Mouse (Mus musculus): ENCODE results near the gene Aldh3a2. TPM values are rescaled to one million over a fixed set of nuclear protein-coding genes. Genes with fewer than 3 reads are reported as not detected.
A peak's percentile ranks its signal among the peaks of the same experiment; 100 is the strongest.

Gene Aldh3a2
- polyA plus RNA-seq, 1 experiment from 2014 or later, result 46.2 TPM

DNA sequence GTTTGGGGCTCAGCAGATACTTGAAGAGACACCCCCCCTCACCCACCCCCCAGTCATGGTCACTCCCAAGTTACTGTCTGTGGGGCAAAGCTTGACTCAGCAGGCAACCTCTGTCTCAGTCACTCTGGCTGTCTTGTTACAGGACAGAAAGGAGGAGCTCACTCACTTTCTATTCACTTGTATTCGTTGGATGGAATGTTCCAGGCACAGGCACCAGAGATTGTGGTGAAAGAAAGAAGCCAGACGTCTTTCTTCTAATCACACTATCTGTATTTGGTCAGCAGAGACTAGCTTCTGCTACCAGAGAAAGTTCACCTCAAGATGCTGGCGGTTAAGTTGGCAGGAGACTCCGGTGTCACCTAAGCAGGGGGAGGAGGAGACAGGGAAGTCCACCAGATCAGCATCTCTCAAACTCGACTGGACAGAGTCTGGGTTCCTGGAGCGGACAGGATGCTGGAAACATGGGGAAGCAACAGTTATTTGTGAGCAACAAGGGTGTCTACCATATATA, 43.0 kb downstream of the Aldh3a2 start:
- no peak overlapping the region for H3K27ac ChIP-seq
- WGBS, result 70% methylated on average over 6 of the region's 6 CpGs
- no peak for DNase-seq (ENCODE audit: low spot score)
- H3K4me1 ChIP-seq (replicated peaks; ENCODE audit: insufficient read depth, low read length), result no peaks in the 10 kb centered on the region
- H3K4me2 ChIP-seq (ENCODE audit: low read length), result no peak overlapping the region
- H3K9me3 ChIP-seq (replicated peaks; ENCODE audit: low read length), result no peaks in the 10 kb centered on the region
- TF ChIP-seq CTCF (IDR thresholded peaks at IDR 0.05; ENCODE audit: low read depth), result no peak
- H3K27me3 ChIP-seq (ENCODE audit: insufficient read depth, low read length), result no peaks in the 10 kb centered on the region
- H3K36me3 ChIP-seq (ENCODE audit: insufficient read depth, low read length), result no peaks in the 10 kb centered on the region
- H3K4me3 ChIP-seq (replicated peaks; ENCODE audit: low read depth, low read length), result no peak overlapping the region
- ATAC-seq (replicated peaks; ENCODE audit: low FRiP score, low read depth), result no peak
- H3K9ac ChIP-seq (ENCODE audit: low read depth, low read length), result no peak overlapping the region

DNA sequence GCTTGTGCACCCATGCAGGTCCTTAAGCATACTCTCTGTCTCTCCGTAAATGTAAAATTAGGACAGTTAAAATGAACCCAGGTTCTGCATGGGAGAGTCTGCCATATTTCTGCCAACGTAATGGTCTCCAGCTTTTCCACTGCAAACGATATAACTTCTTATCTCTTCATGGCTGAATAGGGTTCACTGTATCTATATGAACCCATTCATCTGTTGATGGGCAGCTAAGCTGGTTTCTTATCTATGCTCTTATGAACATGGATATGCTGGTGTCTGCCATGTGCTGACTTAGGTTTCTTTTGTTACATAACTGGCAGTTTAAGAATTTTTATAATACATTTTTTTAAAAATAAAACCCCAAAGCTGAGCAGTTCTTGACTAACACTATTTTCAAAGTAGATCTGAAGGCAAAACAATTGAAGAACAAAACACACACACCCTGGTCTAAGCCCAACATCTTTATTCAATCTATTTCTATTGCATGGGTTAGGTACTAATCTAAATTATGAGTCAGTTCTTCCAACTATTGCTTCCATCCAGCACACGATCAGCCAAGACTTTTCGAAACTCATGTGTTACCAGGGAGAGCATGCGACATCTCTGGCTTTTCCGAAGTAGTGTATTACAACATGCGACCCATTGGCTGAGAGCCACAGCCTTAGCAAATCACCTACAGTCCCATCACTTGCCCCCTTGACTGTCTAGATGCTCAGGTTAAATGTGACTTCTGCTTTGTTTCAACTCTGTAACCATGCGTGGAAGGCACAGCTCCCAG, 44.1 kb downstream of the Aldh3a2 start:
- ATAC-seq (replicated peaks; ENCODE audit: low FRiP score, low read depth), result no peak
- 86% methylated on average over 9 of the region's 9 CpGs for WGBS
- no peak overlapping the region for H3K4me3 ChIP-seq (replicated peaks; ENCODE audit: low read depth, low read length)

DNA sequence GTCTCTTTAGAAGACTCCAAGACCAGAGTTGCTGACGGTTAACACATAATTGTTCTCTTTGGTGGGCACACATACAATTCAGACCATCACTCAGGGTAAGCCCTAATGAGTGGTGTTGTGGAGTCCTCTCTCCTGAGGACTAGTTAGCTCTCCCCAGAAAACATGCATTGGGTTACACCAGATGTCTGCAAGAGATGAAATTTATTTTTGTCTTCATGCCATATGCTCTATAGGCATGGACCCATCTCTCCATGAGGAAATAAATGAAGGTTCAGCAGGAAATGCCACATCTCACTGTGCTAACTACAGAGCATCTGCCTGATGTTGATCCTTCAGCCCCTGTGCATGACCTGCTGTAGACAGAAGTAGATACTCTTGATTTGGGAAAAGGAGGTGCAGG, 45.3 kb downstream of the Aldh3a2 start:
- H3K9me3 ChIP-seq (replicated peaks; ENCODE audit: low read length), result no peaks in the 10 kb centered on the region
- no peak overlapping the region for H3K9ac ChIP-seq (ENCODE audit: low read depth, low read length)
- DNase-seq (ENCODE audit: low spot score) (no peak), ATAC-seq (replicated peaks; ENCODE audit: low FRiP score, low read depth) (no peak)
- no peaks in the 10 kb centered on the region for H3K27me3 ChIP-seq (ENCODE audit: insufficient read depth, low read length)
- no peak overlapping the region for H3K4me2 ChIP-seq (ENCODE audit: low read length)
- no peak overlapping the region for H3K4me3 ChIP-seq (replicated peaks; ENCODE audit: low read depth, low read length)
- no peak for TF ChIP-seq CTCF (IDR thresholded peaks at IDR 0.05; ENCODE audit: low read depth)
- H3K4me1 ChIP-seq (replicated peaks; ENCODE audit: insufficient read depth, low read length), result no peaks in the 10 kb centered on the region
- H3K27ac ChIP-seq, result no peak overlapping the region
- 71% methylated on average over 1 of the region's 1 CpGs for WGBS
- H3K36me3 ChIP-seq (ENCODE audit: insufficient read depth, low read length), result no peaks in the 10 kb centered on the region

More for the DNA sequence above, 44.1 kb downstream of the Aldh3a2 start:
- Histone ChIP-seq H3K4me2 (ENCODE audit: low read length) (no peak overlapping the region), H3K9ac (ENCODE audit: low read depth, low read length) (no peak overlapping the region), H3K27me3 (ENCODE audit: insufficient read depth, low read length) (no peaks in the 10 kb centered on the region), H3K27ac (no peak overlapping the region), H3K9me3 (replicated peaks; ENCODE audit: low read length) (no peaks in the 10 kb centered on the region), H3K36me3 (ENCODE audit: insufficient read depth, low read length) (no peaks in the 10 kb centered on the region), H3K4me1 (replicated peaks; ENCODE audit: insufficient read depth, low read length) (no peaks in the 10 kb centered on the region)
- DNase-seq (ENCODE audit: low spot score), result no peak
- TF ChIP-seq CTCF (IDR thresholded peaks at IDR 0.05; ENCODE audit: low read depth), result no peak

DNA sequence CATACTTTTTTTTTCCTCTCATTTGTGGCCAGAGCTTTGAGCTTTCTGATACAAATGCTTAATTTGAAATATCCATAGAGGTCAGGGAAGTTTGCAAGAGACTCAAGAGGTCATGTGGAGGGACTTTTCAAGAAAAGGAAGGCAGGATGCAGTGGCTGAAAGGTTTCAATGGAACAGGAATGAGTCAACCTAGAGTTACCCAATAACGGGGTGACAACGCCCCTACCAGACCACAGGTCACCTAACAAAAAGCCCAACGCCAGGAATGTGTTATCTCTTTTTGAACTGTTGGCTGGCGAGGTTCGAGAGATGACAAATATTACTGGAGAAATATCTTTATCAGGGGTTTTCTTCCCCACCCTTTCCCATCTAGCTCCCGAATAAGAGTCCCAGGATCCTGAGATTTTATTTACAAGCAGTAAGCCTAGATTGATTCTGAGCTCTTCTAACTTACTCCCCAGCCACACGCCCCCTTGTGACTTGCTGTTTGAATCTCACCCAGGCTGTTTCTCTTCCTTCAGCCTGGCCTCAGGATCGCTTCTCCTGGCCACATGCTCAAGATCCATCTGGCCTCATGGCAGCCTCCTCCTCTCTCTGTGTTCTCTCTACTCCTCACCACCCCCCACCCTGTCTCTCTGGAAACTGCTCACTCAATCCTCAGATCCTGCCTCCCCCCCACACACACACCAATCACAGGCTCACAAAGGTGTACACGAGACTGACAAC, 46.9 kb downstream of the Aldh3a2 start:
- Histone ChIP-seq H3K9ac (ENCODE audit: low read depth, low read length) (no peak overlapping the region), H3K27me3 (ENCODE audit: insufficient read depth, low read length) (no peaks in the 10 kb centered on the region), H3K4me2 (ENCODE audit: low read length) (no peak overlapping the region), H3K36me3 (ENCODE audit: insufficient read depth, low read length) (no peaks in the 10 kb centered on the region), H3K4me1 (replicated peaks; ENCODE audit: insufficient read depth, low read length) (no peaks in the 10 kb centered on the region), H3K27ac (no peak overlapping the region), H3K4me3 (replicated peaks; ENCODE audit: low read depth, low read length) (no peak overlapping the region), H3K9me3 (replicated peaks; ENCODE audit: low read length) (no peaks in the 10 kb centered on the region)
- no peak for ATAC-seq (replicated peaks; ENCODE audit: low FRiP score, low read depth)
- peak; percentile 29 for DNase-seq (ENCODE audit: low spot score)
- TF ChIP-seq CTCF (IDR thresholded peaks at IDR 0.05; ENCODE audit: low read depth), result peak; percentile 44; the same call in 1 of the 2 replicates
- 66% methylated on average over 9 of the region's 9 CpGs for WGBS

DNA sequence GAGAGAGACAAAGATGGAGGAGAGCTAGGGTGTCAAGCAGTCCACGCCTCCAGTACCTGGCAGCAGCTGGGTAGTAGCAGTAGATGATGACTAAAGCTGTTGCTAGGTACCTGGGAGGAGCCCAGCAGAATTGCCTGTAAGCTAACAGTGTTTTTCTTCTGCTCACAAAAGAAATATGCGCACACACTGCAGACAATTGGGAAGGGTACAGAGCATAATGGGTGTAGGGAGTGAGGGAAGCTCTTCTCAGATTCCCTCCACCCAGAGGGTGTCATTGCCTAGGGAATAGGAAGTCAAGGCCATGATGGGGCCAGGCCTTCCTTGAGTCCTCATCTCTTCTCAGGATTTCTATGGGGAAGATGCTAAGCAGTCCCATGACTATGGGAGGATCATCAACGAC, 51.3 kb downstream of the Aldh3a2 start:
- no peaks in the 10 kb centered on the region for H3K36me3 ChIP-seq (ENCODE audit: insufficient read depth, low read length)
- no peaks in the 10 kb centered on the region for H3K9me3 ChIP-seq (replicated peaks; ENCODE audit: low read length)
- WGBS, result 67% methylated on average over 3 of the region's 3 CpGs
- no peak for TF ChIP-seq CTCF (IDR thresholded peaks at IDR 0.05; ENCODE audit: low read depth)
- no peaks in the 10 kb centered on the region for H3K27me3 ChIP-seq (ENCODE audit: insufficient read depth, low read length)
- no peak overlapping the region for H3K27ac ChIP-seq
- ATAC-seq (replicated peaks; ENCODE audit: low FRiP score, low read depth) (no peak), DNase-seq (ENCODE audit: low spot score) (no peak)
- H3K4me1 ChIP-seq (replicated peaks; ENCODE audit: insufficient read depth, low read length), result no peaks in the 10 kb centered on the region
- no peak overlapping the region for H3K4me3 ChIP-seq (replicated peaks; ENCODE audit: low read depth, low read length)
- H3K9ac ChIP-seq (ENCODE audit: low read depth, low read length), result no peak overlapping the region
- H3K4me2 ChIP-seq (ENCODE audit: low read length), result no peak overlapping the region

DNA sequence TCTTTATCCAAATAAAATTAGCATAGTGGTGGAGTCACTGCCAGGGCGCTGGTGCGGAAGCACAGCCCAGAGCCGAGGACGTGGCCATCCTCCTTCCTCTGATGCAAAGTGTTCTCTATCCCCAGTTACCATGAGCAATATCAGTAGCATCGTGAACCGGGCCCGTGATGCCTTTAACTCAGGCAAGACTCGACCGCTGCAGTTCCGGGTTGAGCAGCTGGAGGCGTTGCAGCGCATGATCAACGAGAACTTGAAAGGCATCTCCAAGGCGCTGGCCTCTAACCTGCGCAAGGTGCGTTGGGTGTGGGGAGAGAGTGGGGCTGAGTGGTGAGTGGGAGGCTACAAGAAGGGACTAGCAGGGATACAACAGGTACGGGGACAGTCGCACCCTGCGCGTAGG, 55.2 kb downstream of the Aldh3a2 start:
- H3K36me3 ChIP-seq (ENCODE audit: insufficient read depth, low read length), result no peaks in the 10 kb centered on the region
- no peaks in the 10 kb centered on the region for H3K4me1 ChIP-seq (replicated peaks; ENCODE audit: insufficient read depth, low read length)
- ATAC-seq (replicated peaks; ENCODE audit: low FRiP score, low read depth) (no peak), DNase-seq (ENCODE audit: low spot score) (no peak)
- WGBS, result 41% methylated on average over 20 of the region's 20 CpGs
- H3K27me3 ChIP-seq (ENCODE audit: insufficient read depth, low read length), result no peaks in the 10 kb centered on the region
- H3K9ac ChIP-seq (ENCODE audit: low read depth, low read length), result no peak overlapping the region
- H3K4me3 ChIP-seq (replicated peaks; ENCODE audit: low read depth, low read length), result no peak overlapping the region
- TF ChIP-seq CTCF (IDR thresholded peaks at IDR 0.05; ENCODE audit: low read depth), result peak; percentile 23; the same call in 1 of the 2 replicates
- no peak overlapping the region for H3K27ac ChIP-seq
- no peak overlapping the region for H3K4me2 ChIP-seq (ENCODE audit: low read length)
- no peaks in the 10 kb centered on the region for H3K9me3 ChIP-seq (replicated peaks; ENCODE audit: low read length)

All from kidney, postnatal 0 days (tissue).